Mouse (Mus musculus) hindbrain, embryonic 15.5 days (tissue): ENCODE results near the gene Tbc1d13. TPM values are rescaled to one million over a fixed set of nuclear protein-coding genes. Genes with fewer than 3 reads are reported as not detected.
A peak's percentile ranks its signal among the peaks of the same experiment; 100 is the strongest.
"Not testable (repeated sequence)": the region's sequence is repeated elsewhere in the genome, so short reads cannot be mapped to it uniquely, and the experiment has no call there.

Experiments
- ATAC-seq: fragments of 200-750 bp; cut with Nextera tagmentation; 2 replicates; pipeline ENCODE4 v1.8.0; 2017; ENCODE audit warnings: low read depth, moderate number of reproducible peaks, moderate TSS enrichment; ENCODE audit not compliant: low FRiP score
- H3K27ac ChIP-seq: fragments of 300-500 bp; sonication (generic); replicated peaks from 2 replicates; pipeline ENCODE4 v1.5.1; 2015; ENCODE audit warnings: mild to moderate bottlenecking, inconsistent platforms
- H3K27me3 ChIP-seq: fragments of 300-500 bp; sonication (generic); 2 replicates; pipeline ENCODE4 v1.6.1; 2015; ENCODE audit warnings: control low read depth, inconsistent platforms
- H3K36me3 ChIP-seq: fragments of 300-500 bp; sonication (generic); 2 replicates; pipeline ENCODE4 v1.6.1; 2015; ENCODE audit warnings: control low read depth, inconsistent platforms
- H3K4me1 ChIP-seq: fragments of 300-500 bp; sonication (generic); replicated peaks from 2 replicates; pipeline ENCODE4 v1.6.1; 2015; ENCODE audit warnings: control low read depth, inconsistent platforms
- H3K4me2 ChIP-seq: fragments of 300-500 bp; sonication (generic); 2 replicates; pipeline ENCODE4 v1.6.1; 2015; ENCODE audit warnings: moderate library complexity, mild to moderate bottlenecking, inconsistent platforms
- H3K4me3 ChIP-seq: fragments of 300-500 bp; sonication (generic); 2 replicates; pipeline ENCODE4 v1.5.1; 2015; ENCODE audit warnings: mild to moderate bottlenecking, inconsistent platforms
- H3K9ac ChIP-seq: fragments of 300-500 bp; sonication (generic); 2 replicates; pipeline ENCODE4 v1.6.1; 2015; ENCODE audit warnings: inconsistent platforms
- H3K9me3 ChIP-seq: fragments of 300-500 bp; sonication (generic); 2 replicates; pipeline ENCODE4 v1.6.1; 2016; ENCODE audit warnings: control low read depth, inconsistent platforms
- WGBS: fragments of 180-500 bp; shearing (Covaris S2); methylation state at CpG from one replicate; pipeline ENCODE4 v1.1.7; 2015; 5-methylcytosine and 5-hydroxymethylcytosine counted together
- polyA plus RNA-seq: library from polyadenylated mRNA; unstranded; fragments of >200 nt; fragmentation: Nextera tagmentation; extraction: Ambion mirVana; gene quantifications from 2 replicates; pipeline ENCODE4 v1.2.1, GENCODE M21; 2015

Tbc1d13 gene
- polyA plus RNA-seq, 1 experiment from 2014 or later: 12.4 TPM

GRCm38 (mm10) chr2:30166677-30167076, 33.1 kb downstream of the Tbc1d13 start:
- H3K27me3 ChIP-seq: no peaks in the 10 kb centered on the region
- no peaks in the 10 kb centered on the region for H3K36me3 ChIP-seq
- no peak overlapping the region for H3K4me2 ChIP-seq
- no peak overlapping the region for H3K27ac ChIP-seq
- ATAC-seq: no peak
- H3K9me3 ChIP-seq: peaks cover 3% of the 10 kb centered on the region; the same call in 1 of the 2 replicates
- H3K4me3 ChIP-seq: no peak overlapping the region
- WGBS: 59% methylated on average over 4 of the region's 4 CpGs
- peaks cover 3% of the 10 kb centered on the region for H3K4me1 ChIP-seq
- H3K9ac ChIP-seq: no peak overlapping the region

- Histone ChIP-seq H3K9ac (peak within 1 kb of the TSS; percentile 72), H3K36me3 (peaks cover 34% of the 10 kb centered on the region), H3K4me2 (peak within 1 kb of the TSS; percentile 89), H3K4me1 (peaks cover 18% of the 10 kb centered on the region), H3K27me3 (no peaks in the 10 kb centered on the region), H3K9me3 (peaks cover 3% of the 10 kb centered on the region; the same call in 1 of the 2 replicates), H3K27ac (peak within 1 kb of the TSS; percentile 97), H3K4me3 (peak within 1 kb of the TSS; percentile 67)
- under 1% methylated on average over 67 of the region's 75 CpGs for WGBS
- ATAC-seq: peak; percentile 97
Measured at GRCm38 (mm10) chr2:30171371-30171996, 37.9 kb downstream of the Tbc1d13 start, which contains the start of gene Endog. Endog (plus strand) TSS chr2:30171493.

GRCm38 (mm10) chr2:30171997-30172382, 38.4 kb downstream of the Tbc1d13 start:
- peak overlapping the region; percentile 67 for H3K4me3 ChIP-seq
- peak overlapping the region; percentile 97 for H3K27ac ChIP-seq
- H3K36me3 ChIP-seq: peaks cover 34% of the 10 kb centered on the region
- H3K9ac ChIP-seq: peak overlapping the region; percentile 72
- H3K9me3 ChIP-seq: no peaks in the 10 kb centered on the region
- WGBS: 1% methylated on average over 15 of the region's 19 CpGs
- H3K4me2 ChIP-seq: peak overlapping the region; percentile 89
- ATAC-seq: peak; percentile 9
- no peaks in the 10 kb centered on the region for H3K27me3 ChIP-seq
- peaks cover 21% of the 10 kb centered on the region for H3K4me1 ChIP-seq

GRCm38 (mm10) chr2:30173541-30174240, 40.1 kb downstream of the Tbc1d13 start:
- ATAC-seq: no peak

GRCm38 (mm10) chr2:30175897-30176296, 42.4 kb downstream of the Tbc1d13 start:
- H3K9me3 ChIP-seq: no peaks in the 10 kb centered on the region
- no peak overlapping the region for H3K9ac ChIP-seq
- H3K36me3 ChIP-seq: peaks cover 34% of the 10 kb centered on the region
- no peak overlapping the region for H3K4me2 ChIP-seq
- H3K4me3 ChIP-seq: no peak overlapping the region
- no peak for ATAC-seq
- H3K4me1 ChIP-seq: peaks cover 30% of the 10 kb centered on the region
- H3K27ac ChIP-seq: no peak overlapping the region
- WGBS: 88% methylated on average over 8 of the region's 8 CpGs
- H3K27me3 ChIP-seq: no peaks in the 10 kb centered on the region

More at GRCm38 (mm10) chr2:30173541-30174240, 40.1 kb downstream of the Tbc1d13 start:
- peaks cover 34% of the 10 kb centered on the region for H3K36me3 ChIP-seq
- no peak overlapping the region for H3K4me2 ChIP-seq
- 97% methylated on average over 20 of the region's 20 CpGs for WGBS
- H3K9me3 ChIP-seq: no peaks in the 10 kb centered on the region
- no peak overlapping the region for H3K4me3 ChIP-seq
- H3K4me1 ChIP-seq: peaks cover 31% of the 10 kb centered on the region
- no peak overlapping the region for H3K27ac ChIP-seq
- H3K9ac ChIP-seq: no peak overlapping the region
- no peaks in the 10 kb centered on the region for H3K27me3 ChIP-seq

GRCm38 (mm10) chr2:30176561-30176960, 43.0 kb downstream of the Tbc1d13 start:
- Histone ChIP-seq H3K9ac (no peak overlapping the region), H3K4me2 (no peak overlapping the region), H3K36me3 (peaks cover 34% of the 10 kb centered on the region), H3K9me3 (no peaks in the 10 kb centered on the region), H3K4me1 (peaks cover 27% of the 10 kb centered on the region), H3K27ac (no peak overlapping the region), H3K27me3 (no peaks in the 10 kb centered on the region), H3K4me3 (no peak overlapping the region)
- no peak for ATAC-seq
- 100% methylated on average over 2 of the region's 2 CpGs for WGBS

GRCm38 (mm10) chr2:30177700-30178675, 44.4 kb downstream of the Tbc1d13 start, which contains the start of gene Spout1:
Spout1 (minus strand) TSS chr2:30178459.
- Histone ChIP-seq H3K27me3 (no peaks in the 10 kb centered on the region), H3K4me2 (peak within 1 kb of the TSS; percentile 88), H3K4me3 (peak within 1 kb of the TSS; percentile 80), H3K4me1 (peaks cover 15% of the 10 kb centered on the region), H3K36me3 (peaks cover 34% of the 10 kb centered on the region), H3K9me3 (no peaks in the 10 kb centered on the region), H3K9ac (peak within 1 kb of the TSS; percentile 78), H3K27ac (peak within 1 kb of the TSS; percentile 72)
- 2% methylated on average over 53 of the region's 54 CpGs for WGBS
- peak; percentile 98 for ATAC-seq

GRCm38 (mm10) chr2:30178711-30179110, 45.2 kb downstream of the Tbc1d13 start:
- 37% methylated on average over 7 of the region's 7 CpGs for WGBS
- not testable (repeated sequence) for ATAC-seq, H3K27ac ChIP-seq, H3K27me3 ChIP-seq, H3K9me3 ChIP-seq, H3K9ac ChIP-seq
- peak overlapping the region; percentile 80 for H3K4me3 ChIP-seq
- H3K4me2 ChIP-seq: peak overlapping the region; percentile 88
- peaks cover 27% of the 10 kb centered on the region for H3K36me3 ChIP-seq
- peaks cover 12% of the 10 kb centered on the region for H3K4me1 ChIP-seq

- peaks cover 5% of the 10 kb centered on the region for H3K4me1 ChIP-seq
- H3K36me3 ChIP-seq: no peaks in the 10 kb centered on the region
- no peak overlapping the region for H3K4me2 ChIP-seq
- no peaks in the 10 kb centered on the region for H3K27me3 ChIP-seq
- H3K4me3 ChIP-seq: no peak overlapping the region
- 86% methylated on average over 2 of the region's 2 CpGs for WGBS
- no peak for ATAC-seq
- no peak overlapping the region for H3K9ac ChIP-seq
- no peaks in the 10 kb centered on the region for H3K9me3 ChIP-seq
- no peak overlapping the region for H3K27ac ChIP-seq
Measured at GRCm38 (mm10) chr2:30182424-30182823, 48.9 kb downstream of the Tbc1d13 start.

GRCm38 (mm10) chr2:30183721-30184120, 50.2 kb downstream of the Tbc1d13 start:
- Histone ChIP-seq H3K27me3 (no peaks in the 10 kb centered on the region), H3K4me1 (no peaks in the 10 kb centered on the region), H3K36me3 (no peaks in the 10 kb centered on the region), H3K27ac (no peak overlapping the region), H3K9ac (no peak overlapping the region), H3K9me3 (no peaks in the 10 kb centered on the region), H3K4me3 (no peak overlapping the region), H3K4me2 (no peak overlapping the region)
- 81% methylated on average over 3 of the region's 3 CpGs for WGBS
- no peak for ATAC-seq

- H3K27ac ChIP-seq: no peak overlapping the region
- no peak overlapping the region for H3K9ac ChIP-seq
- H3K9me3 ChIP-seq: no peaks in the 10 kb centered on the region
Measured at GRCm38 (mm10) chr2:30185276-30185675, 51.7 kb downstream of the Tbc1d13 start.

More at GRCm38 (mm10) chr2:30185276-30185675, 51.7 kb downstream of the Tbc1d13 start:
- Histone ChIP-seq H3K4me2 (no peak overlapping the region), H3K4me3 (no peak overlapping the region), H3K27me3 (no peaks in the 10 kb centered on the region), H3K36me3 (no peaks in the 10 kb centered on the region), H3K4me1 (no peaks in the 10 kb centered on the region)
- WGBS: 89% methylated on average over 6 of the region's 6 CpGs
- ATAC-seq: no peak
